Mouse (Mus musculus) kidney, adult 2 months (tissue): ENCODE results near the gene Mfsd5. TPM values are rescaled to one million over a fixed set of nuclear protein-coding genes. Genes with fewer than 3 reads are reported as not detected.
A peak's percentile ranks its signal among the peaks of the same experiment; 100 is the strongest.

Experiments
- DNase-seq: peaks from one replicate; pipeline ENCODE4 v3.0.0; 2021
- H3K27ac ChIP-seq: fragments of 200-500 bp; 2 replicates; pipeline ENCODE4 v1.5.1; 2012; ENCODE audit warnings: low read depth, low read length, control low read depth, inconsistent platforms; ENCODE audit not compliant: insufficient read depth
- H3K27me3 ChIP-seq: fragments of 200-500 bp; replicated peaks from 2 replicates; pipeline ENCODE4 v1.6.1; 2012; ENCODE audit warnings: mild to moderate bottlenecking, moderate library complexity, low read length, inconsistent platforms; ENCODE audit not compliant: control insufficient read depth, insufficient read depth
- H3K36me3 ChIP-seq: fragments of 200-500 bp; 2 replicates; pipeline ENCODE4 v1.6.1; 2012; ENCODE audit warnings: mild to moderate bottlenecking, moderate library complexity, low read length, inconsistent platforms; ENCODE audit not compliant: control insufficient read depth, insufficient read depth
- H3K4me1 ChIP-seq: fragments of 200-500 bp; 2 replicates; pipeline ENCODE4 v1.6.1; 2011; ENCODE audit warnings: low read length; ENCODE audit not compliant: control insufficient read depth, insufficient read depth
- H3K4me3 ChIP-seq: fragments of 200-500 bp; 2 replicates; pipeline ENCODE4 v1.5.1; 2011; ENCODE audit warnings: mild to moderate bottlenecking, low read depth, low read length, control low read depth; ENCODE audit not compliant: insufficient read depth
- CTCF ChIP-seq: fragments of 200-500 bp; conservative IDR thresholded peaks from 2 replicates; pipeline ENCODE4 v1.5.1; 2011; ENCODE audit warnings: low read depth, mild to moderate bottlenecking, control low read depth, low read length, moderate library complexity, mixed read lengths; ENCODE audit not compliant: insufficient read depth, insufficient read length
- POLR2A ChIP-seq: fragments of 200-500 bp; IDR thresholded peaks from one replicate; pipeline ENCODE4 v1.6.1; 2011; ENCODE audit warnings: low read depth, low read length, control low read depth
- WGBS: fragments of 180-500 bp; shearing (Covaris S2); methylation state at CpG from one replicate; pipeline ENCODE4 v1.1.7; 2018; 5-methylcytosine and 5-hydroxymethylcytosine counted together
- polyA plus RNA-seq: library from polyadenylated mRNA; depleted of rRNA; stranded (reverse); fragments of >200 nt; gene quantifications from 2 replicates; pipeline ENCODE4 v1.2.3, GENCODE M21; 2012

The Mfsd5 gene
- polyA plus RNA-seq, 1 experiment: 66.5 TPM

DNA sequence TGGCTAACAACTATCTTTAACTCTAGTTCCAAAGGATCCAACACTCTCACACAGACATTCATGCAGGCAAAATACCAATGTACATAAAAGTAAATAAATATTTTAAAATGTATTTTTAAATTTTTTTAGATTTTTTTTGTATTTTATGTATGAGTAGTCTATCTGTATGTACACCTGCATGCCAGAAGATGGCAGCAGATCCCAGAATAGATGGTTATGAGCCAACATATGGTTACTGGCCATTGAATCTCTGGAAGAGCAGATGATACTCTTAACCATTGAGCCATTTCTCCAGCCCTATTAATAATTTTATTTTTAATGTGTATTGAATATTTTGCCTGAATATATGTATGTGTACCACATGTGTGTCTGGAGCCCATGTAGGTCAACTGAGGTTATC lies 8.1 kb downstream of the Mfsd5 start:
- DNase-seq: peak; percentile 55
- H3K27me3 ChIP-seq: no peaks in the 10 kb centered on the region
- no peaks in the 10 kb centered on the region for H3K4me1 ChIP-seq
- H3K4me3 ChIP-seq: no peak overlapping the region
- TF ChIP-seq POLR2A: no peak
- TF ChIP-seq CTCF: peak; percentile 26; the same call in 1 of the 2 replicates
- H3K36me3 ChIP-seq: no peaks in the 10 kb centered on the region
- H3K27ac ChIP-seq: no peak overlapping the region

DNA sequence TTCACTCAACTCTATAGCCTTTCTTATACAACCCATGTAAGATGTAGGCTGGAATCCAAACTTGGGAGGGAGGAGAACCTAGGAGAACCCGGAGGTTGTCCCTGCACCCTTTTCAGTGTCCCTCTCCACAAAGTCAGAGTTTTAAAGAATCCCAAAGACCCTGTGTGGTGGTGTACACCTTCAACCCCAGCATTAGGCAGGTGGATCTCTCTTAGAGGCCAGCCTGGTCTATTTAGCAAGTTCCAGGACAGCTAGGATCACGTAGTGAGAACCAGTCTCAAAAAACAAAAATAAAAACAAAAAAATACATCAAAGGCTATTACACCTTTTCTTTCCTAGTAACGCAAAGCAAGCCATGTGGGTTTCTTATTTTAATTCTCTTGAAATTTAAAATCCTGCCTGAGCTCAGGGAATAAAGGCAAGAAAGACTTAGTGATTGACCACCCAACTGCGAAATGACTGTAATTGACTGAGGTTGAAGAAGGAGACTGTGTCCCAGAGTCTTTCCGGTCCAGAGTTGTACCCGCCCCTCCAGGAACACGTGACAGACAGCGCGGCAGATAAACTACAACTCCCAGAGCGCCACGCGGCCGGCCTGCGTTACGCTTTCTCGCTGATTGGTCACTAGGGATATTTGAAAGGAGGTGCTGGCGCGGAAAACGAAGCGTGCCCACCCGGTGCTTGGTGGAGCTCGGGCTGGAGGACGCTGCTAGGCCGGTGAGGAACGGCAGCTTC lies 16.5 kb downstream of the Mfsd5 start, which contains the start of gene Espl1:
TSS of gene Espl1 (plus strand) at position 634 of the 735 bp plus-strand sequence.
- 5% methylated on average over 25 of the region's 25 CpGs for WGBS
- peaks cover 3% of the 10 kb centered on the region; the same call in 1 of the 2 replicates for H3K4me1 ChIP-seq
- H3K27me3 ChIP-seq: no peaks in the 10 kb centered on the region
- DNase-seq: peak; percentile 96
- TF ChIP-seq CTCF (no peak), POLR2A (no peak)
- H3K36me3 ChIP-seq: no peaks in the 10 kb centered on the region
- H3K4me3 ChIP-seq: peak within 1 kb of the TSS; percentile 76
- 0 out of 2 replicates have a peak within 1 kb of the TSS, but pooled peaks have one; percentile 9 for H3K27ac ChIP-seq

DNA sequence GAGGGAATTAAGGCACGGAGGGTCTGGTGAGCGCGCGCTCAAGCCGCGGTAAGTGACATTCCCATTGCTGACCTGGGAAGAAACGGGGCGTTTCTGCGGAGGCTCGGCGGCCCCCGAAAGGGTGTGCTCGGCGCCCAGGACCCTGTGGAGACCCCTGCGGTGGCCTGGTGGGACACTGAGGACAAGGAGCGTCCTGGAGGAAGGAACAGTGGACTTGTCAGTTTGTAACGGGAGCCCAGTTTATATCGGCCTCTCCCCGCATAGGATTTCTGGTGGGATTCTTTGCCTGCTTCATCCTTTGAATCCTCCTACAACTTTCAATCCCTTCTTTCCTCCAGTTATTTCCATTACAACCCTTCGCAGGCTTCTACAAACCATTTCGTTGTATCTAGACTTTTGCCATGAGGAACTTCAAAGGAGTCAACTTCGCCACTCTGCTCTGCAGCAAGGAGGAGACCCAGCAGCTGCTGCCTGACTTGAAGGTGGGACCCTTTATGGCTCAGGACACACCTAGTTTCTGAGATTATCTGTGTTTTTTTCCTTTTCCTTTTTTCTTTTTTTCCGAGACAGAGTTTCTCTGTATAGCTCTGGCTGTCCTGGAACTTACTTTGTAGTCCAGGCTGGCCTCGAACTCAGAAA lies 17.2 kb downstream of the Mfsd5 start:
- Histone ChIP-seq H3K4me1 (peaks cover 3% of the 10 kb centered on the region; the same call in 1 of the 2 replicates), H3K27ac (no peak overlapping the region), H3K27me3 (no peaks in the 10 kb centered on the region), H3K4me3 (peak overlapping the region; percentile 76), H3K36me3 (no peaks in the 10 kb centered on the region)
- 7% methylated on average over 24 of the region's 24 CpGs for WGBS
- no peak for DNase-seq
- no peak for TF ChIP-seq CTCF
- TF ChIP-seq POLR2A: no peak

DNA sequence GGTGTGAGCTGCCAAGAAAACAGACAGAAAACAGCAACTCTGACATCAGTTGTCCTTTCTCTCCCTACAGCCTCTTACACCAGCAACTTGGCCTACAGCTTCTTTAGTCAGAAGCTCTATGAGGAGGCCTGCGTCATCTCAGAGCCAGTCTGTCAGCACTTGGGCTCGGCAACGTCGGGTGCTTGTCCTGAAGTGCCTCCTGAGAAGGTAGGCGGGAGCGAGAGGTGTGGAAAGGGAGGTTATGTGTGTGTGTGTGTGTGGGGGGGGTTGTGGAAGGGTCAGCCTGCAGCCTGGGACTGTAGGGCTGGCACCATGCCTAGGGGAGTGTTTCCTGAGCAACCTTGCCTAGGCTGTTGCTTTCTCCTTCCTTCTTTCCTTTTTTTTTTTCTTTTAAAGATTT lies 23.3 kb downstream of the Mfsd5 start:
- 75% methylated on average over 6 of the region's 6 CpGs for WGBS
- no peak overlapping the region for H3K27ac ChIP-seq
- no peaks in the 10 kb centered on the region for H3K36me3 ChIP-seq
- no peak for DNase-seq
- H3K4me1 ChIP-seq: no peaks in the 10 kb centered on the region
- no peaks in the 10 kb centered on the region for H3K27me3 ChIP-seq
- H3K4me3 ChIP-seq: no peak overlapping the region
- TF ChIP-seq CTCF (no peak), POLR2A (no peak)

GRCm38 (mm10) chr15:102308717-102309116 lies 29.5 kb downstream of the Mfsd5 start:
- no peak overlapping the region for H3K27ac ChIP-seq
- 85% methylated on average over 9 of the region's 9 CpGs for WGBS
- no peak overlapping the region for H3K4me3 ChIP-seq
- H3K27me3 ChIP-seq: no peaks in the 10 kb centered on the region
- no peak for DNase-seq
- TF ChIP-seq CTCF: no peak
- TF ChIP-seq POLR2A: no peak
- no peaks in the 10 kb centered on the region for H3K36me3 ChIP-seq
- H3K4me1 ChIP-seq: no peaks in the 10 kb centered on the region

DNA sequence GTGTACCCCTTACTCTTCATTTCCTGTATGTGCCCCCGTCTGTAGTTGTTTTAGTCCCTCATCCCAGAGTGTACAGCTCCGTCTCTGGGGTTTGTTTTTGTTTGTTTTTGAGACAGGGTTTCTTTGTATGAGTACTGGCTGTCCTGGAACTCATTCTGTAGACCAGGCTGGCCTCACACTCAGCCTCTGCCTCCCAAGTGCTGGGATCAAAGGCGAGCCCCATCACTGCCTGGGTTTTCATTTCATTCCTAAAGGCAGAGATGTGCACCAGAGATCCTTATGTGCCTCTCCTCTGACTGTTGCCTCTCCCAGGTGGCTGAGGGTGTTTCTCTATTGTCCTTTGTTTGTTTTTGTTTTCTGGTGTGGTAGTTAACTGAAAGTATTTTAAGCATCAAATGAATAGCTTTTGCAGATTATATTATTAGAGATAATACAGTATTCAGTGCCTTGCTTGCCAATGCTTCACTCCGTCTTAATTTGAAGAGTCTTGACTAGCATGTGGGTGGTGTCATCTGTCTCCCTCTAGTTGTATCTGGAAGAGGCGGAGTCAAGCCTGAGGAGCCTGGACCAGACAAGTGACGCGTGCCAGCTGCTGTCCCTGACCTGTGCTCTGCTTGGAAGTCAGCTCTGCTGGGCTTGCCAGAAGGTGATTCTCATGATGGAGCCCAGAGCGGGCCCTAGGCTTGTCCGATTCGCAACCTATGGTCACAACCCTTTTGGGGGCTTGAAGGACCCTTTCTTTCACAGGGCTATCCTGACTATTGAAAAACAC lies 31.0 kb downstream of the Mfsd5 start:
- TF ChIP-seq POLR2A (no peak), CTCF (no peak)
- Histone ChIP-seq H3K4me1 (no peaks in the 10 kb centered on the region), H3K36me3 (no peaks in the 10 kb centered on the region), H3K27ac (no peak overlapping the region), H3K4me3 (no peak overlapping the region), H3K27me3 (no peaks in the 10 kb centered on the region)
- WGBS: 68% methylated on average over 10 of the region's 10 CpGs
- peak; percentile 69 for DNase-seq

- H3K27ac ChIP-seq: no peak overlapping the region
- TF ChIP-seq CTCF (no peak), POLR2A (no peak)
- no peak for DNase-seq
- no peak overlapping the region for H3K4me3 ChIP-seq
- H3K27me3 ChIP-seq: no peaks in the 10 kb centered on the region
- H3K4me1 ChIP-seq: no peaks in the 10 kb centered on the region
- no peaks in the 10 kb centered on the region for H3K36me3 ChIP-seq
Observed at GRCm38 (mm10) chr15:102311489-102311888, 32.2 kb downstream of the Mfsd5 start.
